Mouse (Mus musculus): ENCODE results near the gene Gm10961. TPM values are rescaled to one million over a fixed set of nuclear protein-coding genes. Genes with fewer than 3 reads are reported as not detected.

Gm10961 gene
- polyA plus RNA-seq, 1 experiment from 2014 or later = not detected

DNA sequence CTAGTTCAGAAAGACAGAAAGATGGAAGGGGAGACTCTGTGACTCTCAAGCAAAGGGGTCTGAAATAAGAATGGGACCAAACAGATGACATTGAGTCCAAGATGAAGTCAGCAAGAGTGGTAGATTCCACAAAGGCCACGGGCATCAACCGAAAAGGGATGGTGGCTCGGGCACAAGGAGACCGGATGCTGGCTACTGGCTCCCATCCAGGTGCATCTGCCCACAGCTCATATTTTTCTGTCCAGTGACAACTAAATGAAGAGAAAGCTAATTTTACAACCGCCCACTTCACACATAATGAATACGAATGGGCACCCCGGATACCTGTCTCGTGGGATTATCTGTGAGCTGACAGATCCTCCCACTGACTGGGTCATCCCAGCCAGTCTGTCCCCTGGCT is 23.9 kb upstream of the Gm10961 start:
- no peak for ATAC-seq (replicated peaks; ENCODE audit: insufficient number of reproducible peaks, low FRiP score, low TSS enrichment)
- H3K27ac ChIP-seq (ENCODE audit: low read depth, low read length) = no peak overlapping the region
- peaks cover 14% of the 10 kb centered on the region for H3K4me1 ChIP-seq (ENCODE audit: control insufficient read depth, insufficient read depth, low read length)
- H3K9ac ChIP-seq (ENCODE audit: low read depth, low read length) = no peak overlapping the region
- no peak overlapping the region for H3K4me3 ChIP-seq (ENCODE audit: low read depth, low read length)
- H3K9me3 ChIP-seq (replicated peaks; ENCODE audit: control insufficient read depth, low read length) = no peaks in the 10 kb centered on the region
- H3K4me2 ChIP-seq = no peak overlapping the region
- H3K36me3 ChIP-seq (ENCODE audit: control insufficient read depth, insufficient read depth, low read length) = 0 out of 2 replicates have a peak, but pooled peaks cover 4% of the 10 kb centered on the region
- 82% methylated on average over 8 of the region's 8 CpGs for WGBS (ENCODE audit: insufficient replicate concordance)
- peaks cover 15% of the 10 kb centered on the region for H3K27me3 ChIP-seq (ENCODE audit: control insufficient read depth, insufficient read depth, low read length)

- Histone ChIP-seq H3K27me3 (ENCODE audit: control insufficient read depth, insufficient read depth, low read length) (peaks cover 12% of the 10 kb centered on the region), H3K9ac (ENCODE audit: low read depth, low read length) (no peak overlapping the region), H3K4me2 (no peak overlapping the region), H3K27ac (ENCODE audit: low read depth, low read length) (no peak overlapping the region), H3K36me3 (ENCODE audit: control insufficient read depth, insufficient read depth, low read length) (peaks cover 14% of the 10 kb centered on the region), H3K9me3 (replicated peaks; ENCODE audit: control insufficient read depth, low read length) (no peaks in the 10 kb centered on the region), H3K4me1 (ENCODE audit: control insufficient read depth, insufficient read depth, low read length) (peaks cover 14% of the 10 kb centered on the region), H3K4me3 (ENCODE audit: low read depth, low read length) (no peak overlapping the region)
- ATAC-seq (replicated peaks; ENCODE audit: insufficient number of reproducible peaks, low FRiP score, low TSS enrichment) = no peak
- 40% methylated on average over 4 of the region's 4 CpGs for WGBS (ENCODE audit: insufficient replicate concordance)
These were observed 22.3 kb upstream of the Gm10961 start for GRCm38 (mm10) chr3:107608808-107609207.

DNA sequence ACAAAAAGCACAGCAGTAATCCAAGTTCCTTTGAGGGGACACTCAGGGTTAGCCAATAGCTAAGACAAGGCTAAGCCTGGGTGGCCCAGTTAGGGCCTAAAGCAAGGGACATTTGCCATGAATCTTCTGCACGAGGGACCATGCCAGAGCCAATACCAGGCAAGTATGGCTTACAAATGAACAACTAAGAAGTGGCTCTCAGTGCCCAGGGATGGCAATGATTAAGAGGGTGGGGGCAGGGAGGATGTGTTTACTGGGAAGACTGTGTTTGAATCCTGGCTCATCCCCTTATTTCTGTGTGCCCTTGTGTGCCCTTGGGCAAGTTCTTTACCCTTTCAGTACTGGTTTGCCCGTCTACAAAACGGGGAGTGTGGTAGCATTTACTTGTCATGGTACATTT is 21.7 kb upstream of the Gm10961 start:
- H3K9ac ChIP-seq (ENCODE audit: low read depth, low read length) = no peak overlapping the region
- H3K4me2 ChIP-seq = no peak overlapping the region
- ATAC-seq (replicated peaks; ENCODE audit: insufficient number of reproducible peaks, low FRiP score, low TSS enrichment) = no peak
- H3K27ac ChIP-seq (ENCODE audit: low read depth, low read length) = no peak overlapping the region
- H3K4me3 ChIP-seq (ENCODE audit: low read depth, low read length) = no peak overlapping the region
- peaks cover 20% of the 10 kb centered on the region for H3K36me3 ChIP-seq (ENCODE audit: control insufficient read depth, insufficient read depth, low read length)
- peaks cover 14% of the 10 kb centered on the region for H3K4me1 ChIP-seq (ENCODE audit: control insufficient read depth, insufficient read depth, low read length)
- H3K27me3 ChIP-seq (ENCODE audit: control insufficient read depth, insufficient read depth, low read length) = peaks cover 7% of the 10 kb centered on the region
- no peaks in the 10 kb centered on the region for H3K9me3 ChIP-seq (replicated peaks; ENCODE audit: control insufficient read depth, low read length)
- 70% methylated on average over 3 of the region's 3 CpGs for WGBS (ENCODE audit: insufficient replicate concordance)

DNA sequence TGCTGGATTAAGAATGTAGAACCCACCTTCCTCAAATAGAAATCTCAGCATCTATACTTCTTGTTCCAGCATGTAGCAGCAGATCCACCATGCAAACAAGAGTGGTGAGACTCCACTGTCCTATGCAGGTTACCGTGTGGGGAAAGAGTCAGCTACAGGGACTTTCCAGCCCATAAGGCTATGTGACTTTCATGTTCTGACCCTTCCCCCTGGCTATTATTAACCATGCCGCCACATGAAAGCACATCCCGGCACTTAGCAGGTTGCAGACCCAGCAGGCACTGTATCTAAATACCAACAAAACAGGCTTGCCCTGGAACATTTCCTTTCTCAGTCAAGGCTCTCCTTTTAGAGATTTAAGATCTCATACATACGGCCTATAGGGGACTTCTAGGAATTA is 19.7 kb upstream of the Gm10961 start:
- Histone ChIP-seq H3K4me1 (ENCODE audit: control insufficient read depth, insufficient read depth, low read length) (peaks cover 11% of the 10 kb centered on the region), H3K4me2 (no peak overlapping the region), H3K9ac (ENCODE audit: low read depth, low read length) (no peak overlapping the region), H3K27me3 (ENCODE audit: control insufficient read depth, insufficient read depth, low read length) (no peaks in the 10 kb centered on the region), H3K36me3 (ENCODE audit: control insufficient read depth, insufficient read depth, low read length) (peaks cover 33% of the 10 kb centered on the region), H3K27ac (ENCODE audit: low read depth, low read length) (no peak overlapping the region), H3K9me3 (replicated peaks; ENCODE audit: control insufficient read depth, low read length) (no peaks in the 10 kb centered on the region), H3K4me3 (ENCODE audit: low read depth, low read length) (no peak overlapping the region)
- ATAC-seq (replicated peaks; ENCODE audit: insufficient number of reproducible peaks, low FRiP score, low TSS enrichment) = no peak
- 58% methylated on average over 4 of the region's 4 CpGs for WGBS (ENCODE audit: insufficient replicate concordance)

GRCm38 (mm10) chr3:107612902-107613525 is 18.1 kb upstream of the Gm10961 start:
- Histone ChIP-seq H3K4me2 (no peak overlapping the region), H3K4me1 (ENCODE audit: control insufficient read depth, insufficient read depth, low read length) (peaks cover 11% of the 10 kb centered on the region), H3K27ac (ENCODE audit: low read depth, low read length) (no peak overlapping the region), H3K9ac (ENCODE audit: low read depth, low read length) (no peak overlapping the region), H3K9me3 (replicated peaks; ENCODE audit: control insufficient read depth, low read length) (no peaks in the 10 kb centered on the region), H3K4me3 (ENCODE audit: low read depth, low read length) (no peak overlapping the region), H3K27me3 (ENCODE audit: control insufficient read depth, insufficient read depth, low read length) (no peaks in the 10 kb centered on the region), H3K36me3 (ENCODE audit: control insufficient read depth, insufficient read depth, low read length) (peaks cover 42% of the 10 kb centered on the region)
- no peak for ATAC-seq (replicated peaks; ENCODE audit: insufficient number of reproducible peaks, low FRiP score, low TSS enrichment)
- WGBS (ENCODE audit: insufficient replicate concordance) = 85% methylated on average over 11 of the region's 11 CpGs

DNA sequence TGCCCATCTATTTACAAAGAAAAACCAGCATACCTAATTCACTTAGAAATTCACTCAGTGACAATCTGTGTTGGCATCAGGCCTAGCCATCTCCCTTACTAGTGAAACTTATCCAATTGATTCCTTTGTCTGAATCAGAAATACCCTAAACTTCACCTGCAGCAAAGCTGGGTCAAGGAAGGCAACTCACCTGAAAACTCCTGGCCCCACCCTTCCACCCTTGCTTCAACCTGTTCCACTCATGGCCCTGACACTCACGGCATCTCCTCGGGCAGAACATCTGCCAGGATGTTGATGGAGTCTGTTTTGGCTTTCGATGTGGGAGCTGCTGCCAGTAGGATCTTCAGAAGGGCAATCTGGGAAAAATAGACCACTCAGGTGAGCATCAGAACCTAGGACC is 13.3 kb upstream of the Gm10961 start:
- Histone ChIP-seq H3K4me1 (ENCODE audit: control insufficient read depth, insufficient read depth, low read length) (no peaks in the 10 kb centered on the region), H3K36me3 (ENCODE audit: control insufficient read depth, insufficient read depth, low read length) (peaks cover 56% of the 10 kb centered on the region), H3K4me2 (no peak overlapping the region), H3K9me3 (replicated peaks; ENCODE audit: control insufficient read depth, low read length) (no peaks in the 10 kb centered on the region), H3K27me3 (ENCODE audit: control insufficient read depth, insufficient read depth, low read length) (no peaks in the 10 kb centered on the region), H3K4me3 (ENCODE audit: low read depth, low read length) (no peak overlapping the region), H3K9ac (ENCODE audit: low read depth, low read length) (no peak overlapping the region), H3K27ac (ENCODE audit: low read depth, low read length) (no peak overlapping the region)
- ATAC-seq (replicated peaks; ENCODE audit: insufficient number of reproducible peaks, low FRiP score, low TSS enrichment) = no peak
- WGBS (ENCODE audit: insufficient replicate concordance) = 94% methylated on average over 3 of the region's 3 CpGs

DNA sequence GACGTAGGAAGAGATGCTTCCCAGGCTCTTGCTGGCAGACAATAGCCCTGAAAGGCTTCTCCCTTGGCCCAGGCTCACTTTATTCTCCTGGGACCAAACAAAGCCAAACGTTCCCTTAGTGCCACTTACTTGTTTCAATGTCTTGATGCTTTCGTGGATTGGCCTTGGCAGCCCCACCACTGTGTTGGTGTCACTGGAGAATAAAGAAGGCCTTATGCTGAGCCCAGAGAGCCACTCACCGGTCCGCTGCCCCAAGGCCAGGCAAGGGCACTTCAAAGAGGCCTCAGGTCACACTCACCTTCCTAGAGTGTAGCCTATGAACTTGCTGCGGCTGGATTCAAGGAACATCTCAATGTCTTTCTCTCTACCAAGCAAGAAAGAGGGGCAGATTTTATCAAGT is 11.2 kb upstream of the Gm10961 start:
- no peaks in the 10 kb centered on the region for H3K9me3 ChIP-seq (replicated peaks; ENCODE audit: control insufficient read depth, low read length)
- H3K36me3 ChIP-seq (ENCODE audit: control insufficient read depth, insufficient read depth, low read length) = peaks cover 56% of the 10 kb centered on the region
- no peak for ATAC-seq (replicated peaks; ENCODE audit: insufficient number of reproducible peaks, low FRiP score, low TSS enrichment)
- no peak overlapping the region for H3K4me2 ChIP-seq
- no peak overlapping the region for H3K4me3 ChIP-seq (ENCODE audit: low read depth, low read length)
- H3K27me3 ChIP-seq (ENCODE audit: control insufficient read depth, insufficient read depth, low read length) = no peaks in the 10 kb centered on the region
- H3K4me1 ChIP-seq (ENCODE audit: control insufficient read depth, insufficient read depth, low read length) = no peaks in the 10 kb centered on the region
- H3K27ac ChIP-seq (ENCODE audit: low read depth, low read length) = no peak overlapping the region
- no peak overlapping the region for H3K9ac ChIP-seq (ENCODE audit: low read depth, low read length)
- WGBS (ENCODE audit: insufficient replicate concordance) = 92% methylated on average over 6 of the region's 6 CpGs

GRCm38 (mm10) chr3:107621286-107622075 is 9.6 kb upstream of the Gm10961 start:
- H3K4me3 ChIP-seq (ENCODE audit: low read depth, low read length) = no peak overlapping the region
- H3K4me2 ChIP-seq = no peak overlapping the region
- H3K36me3 ChIP-seq (ENCODE audit: control insufficient read depth, insufficient read depth, low read length) = peaks cover 59% of the 10 kb centered on the region
- H3K27ac ChIP-seq (ENCODE audit: low read depth, low read length) = no peak overlapping the region
- WGBS (ENCODE audit: insufficient replicate concordance) = 86% methylated on average over 21 of the region's 21 CpGs
- ATAC-seq (replicated peaks; ENCODE audit: insufficient number of reproducible peaks, low FRiP score, low TSS enrichment) = no peak
- H3K9ac ChIP-seq (ENCODE audit: low read depth, low read length) = no peak overlapping the region
- H3K4me1 ChIP-seq (ENCODE audit: control insufficient read depth, insufficient read depth, low read length) = no peaks in the 10 kb centered on the region
- H3K9me3 ChIP-seq (replicated peaks; ENCODE audit: control insufficient read depth, low read length) = no peaks in the 10 kb centered on the region
- H3K27me3 ChIP-seq (ENCODE audit: control insufficient read depth, insufficient read depth, low read length) = no peaks in the 10 kb centered on the region

DNA sequence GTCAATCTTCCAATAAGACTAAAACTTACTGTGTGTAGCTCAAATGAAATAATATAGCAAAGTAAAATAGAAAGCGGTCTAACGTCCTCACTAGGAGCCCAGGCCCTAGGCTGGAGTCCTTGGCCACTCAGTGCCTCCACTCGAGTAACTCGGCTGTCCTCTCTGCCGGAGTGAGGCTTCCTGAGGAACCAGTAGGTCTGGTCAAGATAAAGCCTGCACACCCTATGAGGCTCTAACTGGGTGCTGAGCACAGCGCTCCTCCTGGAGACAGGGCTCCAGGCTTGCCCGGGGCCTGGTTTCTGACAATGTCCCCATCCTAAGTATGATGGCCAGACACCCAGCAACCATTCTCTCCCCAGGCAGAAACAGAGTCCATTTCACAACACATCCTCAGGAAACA is 8.6 kb upstream of the Gm10961 start:
- Histone ChIP-seq H3K4me3 (ENCODE audit: low read depth, low read length) (no peak overlapping the region), H3K4me1 (ENCODE audit: control insufficient read depth, insufficient read depth, low read length) (no peaks in the 10 kb centered on the region), H3K4me2 (no peak overlapping the region), H3K27ac (ENCODE audit: low read depth, low read length) (no peak overlapping the region), H3K9me3 (replicated peaks; ENCODE audit: control insufficient read depth, low read length) (no peaks in the 10 kb centered on the region), H3K36me3 (ENCODE audit: control insufficient read depth, insufficient read depth, low read length) (peaks cover 59% of the 10 kb centered on the region), H3K27me3 (ENCODE audit: control insufficient read depth, insufficient read depth, low read length) (no peaks in the 10 kb centered on the region), H3K9ac (ENCODE audit: low read depth, low read length) (no peak overlapping the region)
- ATAC-seq (replicated peaks; ENCODE audit: insufficient number of reproducible peaks, low FRiP score, low TSS enrichment) = no peak
- 87% methylated on average over 7 of the region's 7 CpGs for WGBS (ENCODE audit: insufficient replicate concordance)
